Mouse (Mus musculus): Measurements from ENCODE around the gene Slc7a5. TPM values are rescaled to one million over a fixed set of nuclear protein-coding genes. Genes with fewer than 3 reads are reported as not detected.

Gene Slc7a5
- polyA plus RNA-seq, 1 experiment from 2014 or later: 22.3 TPM

DNA sequence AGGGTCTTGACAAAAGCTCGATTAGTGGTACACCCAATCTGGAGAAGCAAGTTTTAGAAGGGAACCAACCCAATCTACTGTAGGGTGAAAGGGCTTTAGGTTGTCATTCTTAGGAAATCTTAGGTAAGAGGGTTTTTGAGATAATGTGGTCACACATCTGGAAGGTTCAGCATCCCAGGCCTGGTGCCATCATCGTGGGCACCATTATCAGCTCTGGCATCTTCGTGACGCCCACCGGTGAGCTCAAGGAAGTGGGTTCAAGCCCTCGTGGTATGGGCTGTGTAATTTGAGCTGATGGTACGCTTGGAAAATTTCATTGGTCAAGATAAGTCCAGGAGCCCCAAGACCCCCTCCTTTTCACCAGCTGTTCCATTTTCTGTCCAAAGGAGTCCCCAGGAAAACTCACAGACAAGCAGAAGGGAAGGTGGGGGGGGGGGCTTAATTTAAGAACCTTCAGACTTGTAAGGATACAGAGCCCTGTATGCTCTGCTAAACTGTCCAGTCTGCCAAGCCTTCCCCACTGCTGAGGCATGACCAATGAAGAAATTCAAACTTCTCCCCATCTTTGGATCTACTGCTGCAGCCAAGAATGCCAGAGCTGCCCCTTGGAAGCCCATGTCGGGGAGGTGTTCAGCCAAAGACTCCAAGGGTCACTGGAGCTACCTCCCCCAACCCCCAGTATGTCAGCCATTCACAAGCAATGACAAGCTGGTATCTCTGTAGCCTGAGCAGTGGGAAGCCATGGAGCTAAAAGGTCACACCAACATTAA is 1.1 kb upstream of the Slc7a5 start:
- peaks cover 44% of the 10 kb centered on the region for H3K4me1 ChIP-seq (replicated peaks)
- no peak overlapping the region for H3K27ac ChIP-seq (ENCODE audit: poor library complexity, severe bottlenecking)
- H3K9ac ChIP-seq: no peak overlapping the region
- H3K36me3 ChIP-seq: no peaks in the 10 kb centered on the region
- no peak overlapping the region for H3K4me3 ChIP-seq
- ATAC-seq (ENCODE audit: insufficient number of reproducible peaks, low FRiP score): no peak
- WGBS: 53% methylated on average over 8 of the region's 8 CpGs
- H3K27me3 ChIP-seq (replicated peaks): 0 out of 2 replicates have a peak, but pooled peaks cover 9% of the 10 kb centered on the region
- no peaks in the 10 kb centered on the region for H3K9me3 ChIP-seq (replicated peaks)
- H3K4me2 ChIP-seq: peak overlapping the region; percentile 99

DNA sequence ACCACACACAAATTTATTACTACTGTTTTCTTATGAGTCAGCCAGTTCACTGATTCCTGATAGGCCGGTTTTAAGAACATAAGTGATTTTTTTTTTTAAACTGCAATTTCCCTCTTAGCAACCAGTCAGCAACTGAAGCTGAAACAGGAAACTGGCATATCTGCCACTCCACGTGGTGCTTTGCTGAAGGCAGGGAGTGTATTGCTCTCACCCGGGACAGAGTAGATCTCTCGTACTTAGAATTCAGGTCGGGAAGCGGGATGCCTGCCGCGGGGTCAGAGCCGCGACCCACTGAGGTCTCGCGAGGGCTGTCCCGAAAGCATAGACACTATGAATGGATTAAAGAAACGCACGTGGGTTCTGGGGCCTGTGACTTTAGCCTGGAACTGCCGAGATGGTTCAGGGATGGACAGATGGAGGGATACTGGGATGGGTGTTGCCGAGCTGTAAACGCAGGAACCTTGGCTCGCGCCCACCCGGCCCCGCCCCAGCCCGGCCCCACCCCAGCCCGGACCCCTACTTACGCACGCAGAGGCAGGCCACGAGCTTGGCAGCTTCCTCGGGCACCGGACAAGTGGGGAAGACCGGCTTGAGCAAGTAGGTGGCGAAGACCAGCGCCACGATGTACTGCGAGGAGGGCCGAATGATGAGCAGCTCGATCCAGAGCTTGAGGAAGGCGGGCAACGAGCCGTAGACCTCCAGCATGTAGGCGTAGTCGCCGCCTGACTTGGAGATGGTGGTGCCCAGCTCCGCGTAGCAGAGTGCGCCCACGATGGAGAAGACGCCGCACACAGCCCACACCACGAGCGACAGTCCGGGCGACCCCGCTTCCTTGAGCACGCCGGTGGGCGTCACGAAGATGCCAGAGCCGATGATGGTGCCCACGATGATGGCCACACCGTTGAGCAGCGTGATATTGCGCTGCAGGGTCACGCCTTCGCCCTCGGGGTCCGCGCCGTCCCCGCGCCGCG is 667 bp downstream of the Slc7a5 start:
- peak overlapping the region; percentile 89 for H3K4me3 ChIP-seq
- under 1% methylated on average over 72 of the region's 72 CpGs for WGBS
- H3K27me3 ChIP-seq (replicated peaks): 0 out of 2 replicates have a peak, but pooled peaks cover 3% of the 10 kb centered on the region
- peak overlapping the region; percentile 86 for H3K9ac ChIP-seq
- no peaks in the 10 kb centered on the region for H3K36me3 ChIP-seq
- no peak overlapping the region for H3K27ac ChIP-seq (ENCODE audit: poor library complexity, severe bottlenecking)
- peaks cover 54% of the 10 kb centered on the region for H3K4me1 ChIP-seq (replicated peaks)
- peak overlapping the region; percentile 99 for H3K4me2 ChIP-seq
- no peaks in the 10 kb centered on the region for H3K9me3 ChIP-seq (replicated peaks)
- peak; percentile 25; the same call in 1 of the 2 replicates for ATAC-seq (ENCODE audit: insufficient number of reproducible peaks, low FRiP score)

DNA sequence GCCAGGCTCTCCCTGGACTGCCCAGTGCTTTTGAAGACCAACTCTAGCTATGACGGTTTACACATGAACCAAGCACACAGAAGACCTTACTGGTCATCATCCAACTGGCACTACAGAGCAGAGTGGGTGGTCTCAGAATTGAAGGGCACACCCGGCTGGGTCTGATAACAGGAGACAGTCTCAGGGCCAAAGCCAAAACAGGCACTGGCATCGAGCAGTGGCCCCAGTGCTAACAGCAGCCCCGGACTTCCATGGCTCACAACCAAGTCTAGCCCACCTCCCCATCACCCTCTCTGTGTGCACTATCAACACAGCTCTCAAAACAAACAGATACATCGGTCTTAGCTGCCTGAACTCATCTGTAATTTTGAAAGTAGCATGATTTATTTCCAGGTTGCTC is 1.6 kb downstream of the Slc7a5 start:
- ATAC-seq (ENCODE audit: insufficient number of reproducible peaks, low FRiP score): no peak
- peak overlapping the region; percentile 89 for H3K4me3 ChIP-seq
- no peak overlapping the region for H3K27ac ChIP-seq (ENCODE audit: poor library complexity, severe bottlenecking)
- H3K4me1 ChIP-seq (replicated peaks): peaks cover 64% of the 10 kb centered on the region
- 29% methylated on average over 5 of the region's 5 CpGs for WGBS
- H3K4me2 ChIP-seq: peak overlapping the region; percentile 99
- no peaks in the 10 kb centered on the region for H3K9me3 ChIP-seq (replicated peaks)
- H3K9ac ChIP-seq: peak overlapping the region; percentile 86
- no peaks in the 10 kb centered on the region for H3K36me3 ChIP-seq
- H3K27me3 ChIP-seq (replicated peaks): 0 out of 2 replicates have a peak, but pooled peaks cover 3% of the 10 kb centered on the region

DNA sequence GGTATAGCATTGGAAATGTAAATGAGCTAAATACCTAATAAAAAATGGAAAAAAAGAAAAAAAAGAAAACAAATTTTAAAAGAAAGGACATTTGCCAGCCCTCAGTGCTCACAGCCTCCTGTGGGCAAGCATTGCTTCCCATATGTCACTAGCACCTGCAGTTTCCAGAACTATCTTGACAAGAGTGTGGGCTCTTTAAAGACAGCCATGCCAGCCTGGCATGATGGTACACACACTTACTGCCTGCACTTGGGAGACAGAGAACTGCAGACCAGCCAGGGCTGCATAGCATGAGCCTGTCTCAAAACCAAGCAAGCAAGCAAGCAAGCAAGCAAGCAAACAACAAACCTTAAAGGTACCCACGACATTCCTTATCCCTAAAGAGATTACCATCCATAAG is 2.1 kb downstream of the Slc7a5 start:
- H3K27ac ChIP-seq (ENCODE audit: poor library complexity, severe bottlenecking): no peak overlapping the region
- no peaks in the 10 kb centered on the region for H3K36me3 ChIP-seq
- H3K4me1 ChIP-seq (replicated peaks): peaks cover 64% of the 10 kb centered on the region
- 0 out of 2 replicates have a peak, but pooled peaks cover 3% of the 10 kb centered on the region for H3K27me3 ChIP-seq (replicated peaks)
- peak overlapping the region; percentile 99 for H3K4me2 ChIP-seq
- no peaks in the 10 kb centered on the region for H3K9me3 ChIP-seq (replicated peaks)
- no peak for ATAC-seq (ENCODE audit: insufficient number of reproducible peaks, low FRiP score)
- peak overlapping the region; percentile 89 for H3K4me3 ChIP-seq
- 49% methylated on average over 1 of the region's 1 CpGs for WGBS
- no peak overlapping the region for H3K9ac ChIP-seq

DNA sequence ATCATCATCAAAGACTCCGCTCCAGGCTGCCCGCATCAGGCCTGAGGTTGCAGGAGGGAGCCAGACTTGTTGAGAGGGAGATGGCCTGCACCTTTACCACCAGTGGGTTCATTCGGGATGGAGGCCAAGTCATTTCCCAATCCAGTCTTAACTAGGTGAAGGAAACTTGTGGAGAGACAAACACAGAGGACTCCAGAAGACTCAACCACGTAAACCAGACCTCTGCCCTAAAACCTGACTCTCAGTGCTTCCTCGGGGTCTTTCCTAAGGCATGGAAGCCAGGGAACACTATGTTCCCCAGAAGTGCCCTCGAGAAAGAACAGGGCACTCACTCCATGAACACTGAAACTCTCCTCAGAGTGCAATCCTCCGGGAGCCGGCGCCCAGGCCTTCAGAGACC is 2.5 kb downstream of the Slc7a5 start:
- Histone ChIP-seq H3K4me2 (peak overlapping the region; percentile 99), H3K36me3 (no peaks in the 10 kb centered on the region), H3K27me3 (replicated peaks) (0 out of 2 replicates have a peak, but pooled peaks cover 3% of the 10 kb centered on the region), H3K9me3 (replicated peaks) (no peaks in the 10 kb centered on the region), H3K27ac (ENCODE audit: poor library complexity, severe bottlenecking) (no peak overlapping the region), H3K4me3 (no peak overlapping the region), H3K9ac (no peak overlapping the region), H3K4me1 (replicated peaks) (peaks cover 64% of the 10 kb centered on the region)
- 82% methylated on average over 9 of the region's 9 CpGs for WGBS
- no peak for ATAC-seq (ENCODE audit: insufficient number of reproducible peaks, low FRiP score)

DNA sequence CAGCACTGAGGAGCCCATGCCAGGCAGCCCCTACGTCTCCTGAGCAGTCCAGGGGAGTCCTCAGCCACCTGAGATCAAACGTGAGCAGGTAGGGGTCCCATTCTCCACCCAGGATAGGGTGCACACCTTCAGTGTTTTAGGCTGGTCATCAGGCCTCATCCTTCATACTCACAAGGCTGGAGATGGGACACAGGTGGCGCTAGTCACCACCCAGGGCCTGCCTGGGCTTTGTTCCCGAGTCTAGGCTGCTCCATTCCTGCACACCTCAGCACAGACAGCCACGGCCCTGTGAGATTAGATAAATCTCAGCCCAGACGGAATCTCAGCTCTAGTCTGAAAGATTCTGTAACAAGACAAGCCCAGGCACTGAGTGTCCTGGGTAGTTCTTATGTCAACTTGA is 3.5 kb downstream of the Slc7a5 start:
- Histone ChIP-seq H3K4me3 (no peak overlapping the region), H3K4me2 (no peak overlapping the region), H3K9me3 (replicated peaks) (no peaks in the 10 kb centered on the region), H3K36me3 (no peaks in the 10 kb centered on the region), H3K9ac (no peak overlapping the region), H3K27ac (ENCODE audit: poor library complexity, severe bottlenecking) (no peak overlapping the region), H3K27me3 (replicated peaks) (no peaks in the 10 kb centered on the region), H3K4me1 (replicated peaks) (peaks cover 65% of the 10 kb centered on the region)
- no peak for ATAC-seq (ENCODE audit: insufficient number of reproducible peaks, low FRiP score)
- 45% methylated on average over 6 of the region's 6 CpGs for WGBS

DNA sequence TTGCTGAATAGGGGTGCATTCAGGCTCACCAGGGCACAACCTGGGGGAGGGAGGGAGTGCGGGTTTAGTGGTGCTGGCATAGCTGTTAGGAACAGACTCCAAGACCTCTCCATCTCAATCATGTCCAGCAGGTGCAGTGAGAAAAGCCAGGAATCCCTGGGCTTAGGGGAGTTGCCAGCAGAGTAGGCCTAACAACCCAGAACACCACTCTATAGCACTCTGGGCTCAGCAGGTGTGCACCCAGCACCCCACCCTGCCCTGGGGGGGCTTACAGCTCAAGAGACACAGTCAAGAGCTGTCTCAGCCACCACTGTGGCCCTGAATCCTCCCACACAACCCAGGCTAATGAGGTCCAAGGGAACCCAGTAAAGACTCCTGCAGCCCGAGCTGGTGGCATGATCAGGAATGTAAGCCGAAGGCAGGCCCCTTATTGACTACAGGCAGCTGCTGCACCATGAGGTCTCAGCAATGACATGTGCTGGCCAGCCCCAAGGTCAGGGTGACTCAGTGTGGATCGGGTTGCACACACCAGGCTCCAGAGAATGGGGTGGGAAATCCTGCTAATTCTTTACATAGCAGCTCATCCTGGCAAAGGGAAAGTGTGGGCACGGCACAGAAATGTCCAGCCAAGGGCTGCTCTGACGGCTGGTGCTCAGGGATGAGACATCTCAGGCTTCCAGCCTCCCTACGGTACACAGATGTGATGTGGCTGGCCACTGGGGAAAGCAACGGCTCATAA is 5.8 kb downstream of the Slc7a5 start:
- Histone ChIP-seq H3K4me2 (no peak overlapping the region), H3K27me3 (replicated peaks) (no peaks in the 10 kb centered on the region), H3K27ac (ENCODE audit: poor library complexity, severe bottlenecking) (peak overlapping the region; percentile 37), H3K9me3 (replicated peaks) (no peaks in the 10 kb centered on the region), H3K9ac (peak overlapping the region; percentile 33; the same call in 1 of the 2 replicates), H3K36me3 (no peaks in the 10 kb centered on the region), H3K4me3 (no peak overlapping the region), H3K4me1 (replicated peaks) (peaks cover 77% of the 10 kb centered on the region)
- no peak for ATAC-seq (ENCODE audit: insufficient number of reproducible peaks, low FRiP score)
- 44% methylated on average over 8 of the region's 8 CpGs for WGBS

DNA sequence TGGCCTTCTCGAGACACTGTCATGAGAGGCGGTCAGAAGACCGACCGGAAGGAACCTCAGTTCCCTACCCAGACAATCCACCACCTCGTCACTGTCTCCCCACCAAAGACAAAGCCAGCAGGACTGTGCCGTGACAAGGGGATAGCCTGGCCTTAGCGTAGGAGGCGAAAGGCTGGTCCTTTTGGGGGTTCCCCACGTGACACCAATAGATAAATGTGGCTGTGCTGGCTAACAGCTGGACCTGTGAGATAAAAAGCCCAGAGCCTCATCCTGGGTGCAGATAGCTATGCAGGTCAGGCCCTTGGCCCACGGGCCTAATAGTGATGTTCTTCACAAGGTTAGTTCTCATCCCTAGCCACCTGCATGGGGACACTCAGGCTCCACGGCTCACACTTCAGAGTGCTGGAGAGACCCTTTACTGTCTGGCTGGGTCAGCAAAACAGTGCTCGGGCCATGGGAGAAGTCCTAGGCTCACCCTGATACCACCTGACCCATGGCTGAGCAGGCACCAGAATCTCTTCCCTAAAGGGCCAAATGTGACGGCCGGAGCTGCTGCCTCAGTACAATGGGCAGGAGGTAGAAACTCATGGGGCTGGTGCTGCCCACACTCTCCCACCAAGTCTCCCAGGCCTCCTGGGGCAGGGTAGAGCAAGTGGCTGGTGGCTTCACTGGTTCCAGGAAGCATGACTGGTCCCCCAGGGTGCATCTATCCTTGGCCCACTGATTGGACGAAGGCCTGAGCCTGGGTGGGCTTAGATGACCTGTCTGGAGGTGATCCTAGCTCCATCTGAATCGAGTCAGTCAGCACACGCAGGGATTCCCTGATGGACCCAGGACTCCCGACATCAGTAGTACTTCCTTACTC is 8.1 kb downstream of the Slc7a5 start:
- H3K9ac ChIP-seq: peak overlapping the region; percentile 26
- H3K36me3 ChIP-seq: peaks cover 4% of the 10 kb centered on the region; the same call in 1 of the 2 replicates
- 68% methylated on average over 18 of the region's 18 CpGs for WGBS
- no peak overlapping the region for H3K4me3 ChIP-seq
- H3K4me1 ChIP-seq (replicated peaks): peaks cover 64% of the 10 kb centered on the region
- peak; percentile 86 for ATAC-seq (ENCODE audit: insufficient number of reproducible peaks, low FRiP score)
- H3K4me2 ChIP-seq: peak overlapping the region; percentile 55
- H3K27me3 ChIP-seq (replicated peaks): no peaks in the 10 kb centered on the region
- no peaks in the 10 kb centered on the region for H3K9me3 ChIP-seq (replicated peaks)
- H3K27ac ChIP-seq (ENCODE audit: poor library complexity, severe bottlenecking): peak overlapping the region; percentile 91

DNA sequence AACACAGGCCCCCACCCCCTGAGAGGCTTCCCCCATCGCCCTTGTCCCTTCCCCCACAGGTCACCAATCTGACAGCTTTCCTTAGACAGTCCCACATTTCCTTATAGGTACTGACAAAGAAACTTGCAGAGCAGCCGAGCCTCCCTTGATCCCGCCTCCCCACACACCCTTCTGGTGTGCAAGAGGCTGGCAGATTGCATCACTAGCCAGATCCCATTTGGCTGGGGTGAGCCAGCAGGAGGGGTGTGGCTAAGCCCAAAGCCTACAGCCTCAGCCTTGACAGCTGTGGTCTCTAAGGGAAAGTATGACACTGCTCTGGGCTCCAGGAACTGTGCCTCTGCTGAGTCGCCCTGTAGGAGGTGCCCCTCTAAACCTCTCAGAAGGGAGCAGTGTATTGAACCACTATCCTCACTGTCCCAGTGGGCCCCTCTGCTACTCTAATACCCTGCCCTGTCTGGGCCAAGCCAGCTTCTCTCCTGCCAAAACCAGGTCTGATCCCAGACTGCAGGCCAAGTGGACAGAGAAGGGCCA is 9.0 kb downstream of the Slc7a5 start:
- Histone ChIP-seq H3K9ac (peak overlapping the region; percentile 26), H3K36me3 (peaks cover 4% of the 10 kb centered on the region; the same call in 1 of the 2 replicates), H3K4me2 (peak overlapping the region; percentile 55), H3K9me3 (replicated peaks) (no peaks in the 10 kb centered on the region), H3K27ac (ENCODE audit: poor library complexity, severe bottlenecking) (peak overlapping the region; percentile 91), H3K4me3 (peak overlapping the region; percentile 14; the same call in 1 of the 2 replicates), H3K27me3 (replicated peaks) (no peaks in the 10 kb centered on the region), H3K4me1 (replicated peaks) (peaks cover 60% of the 10 kb centered on the region)
- WGBS: 5% methylated on average over 4 of the region's 4 CpGs
- peak; percentile 89 for ATAC-seq (ENCODE audit: insufficient number of reproducible peaks, low FRiP score)

Data from heart, embryonic 12.5 days (tissue).